Mouse (Mus musculus): ENCODE data around the gene Gm49369. TPM values are rescaled to one million over a fixed set of nuclear protein-coding genes. Genes with fewer than 3 reads are reported as not detected.
"Not testable (repeated sequence)": the region's sequence is repeated elsewhere in the genome, so short reads cannot be mapped to it uniquely, and the experiment has no call there.

Gene Gm49369
- polyA plus RNA-seq, 1 experiment from 2014 or later, result 0.78 TPM

- no peaks in the 10 kb centered on the region for H3K36me3 ChIP-seq (replicated peaks)
- WGBS (ENCODE audit: insufficient replicate concordance), result 58% methylated on average over 9 of the region's 9 CpGs
- peaks cover 72% of the 10 kb centered on the region for H3K4me1 ChIP-seq (replicated peaks)
- no peak overlapping the region for H3K9ac ChIP-seq
- H3K27ac ChIP-seq (replicated peaks), result peak overlapping the region; percentile 33; the same call in 1 of the 2 replicates
- ATAC-seq (ENCODE audit: insufficient read depth), result no peak
- no peak overlapping the region; the same call in 1 of the 2 replicates for H3K4me2 ChIP-seq
- no peak overlapping the region for H3K4me3 ChIP-seq (replicated peaks)
- H3K27me3 ChIP-seq, result no peaks in the 10 kb centered on the region
- H3K9me3 ChIP-seq (replicated peaks), result no peaks in the 10 kb centered on the region
These were observed 33.0 kb downstream of the Gm49369 start for GRCm38 (mm10) chr7:142349308-142349961.

GRCm38 (mm10) chr7:142347542-142347941 is 34.9 kb downstream of the Gm49369 start:
- Histone ChIP-seq H3K27me3 (no peaks in the 10 kb centered on the region), H3K27ac (replicated peaks) (peak overlapping the region; percentile 57; the same call in 1 of the 2 replicates), H3K4me3 (replicated peaks) (no peak overlapping the region), H3K9ac (no peak overlapping the region), H3K4me1 (replicated peaks) (peaks cover 53% of the 10 kb centered on the region), H3K9me3 (replicated peaks) (no peaks in the 10 kb centered on the region), H3K4me2 (no peak overlapping the region), H3K36me3 (replicated peaks) (no peaks in the 10 kb centered on the region)
- ATAC-seq (ENCODE audit: insufficient read depth), result peak; percentile 66; the same call in 1 of the 2 replicates
- WGBS (ENCODE audit: insufficient replicate concordance), result 26% methylated on average over 4 of the region's 4 CpGs

GRCm38 (mm10) chr7:142342247-142342640 is 40.2 kb downstream of the Gm49369 start:
- peak overlapping the region; percentile 29; the same call in 1 of the 2 replicates for H3K27ac ChIP-seq (replicated peaks)
- WGBS (ENCODE audit: insufficient replicate concordance), result 41% methylated on average over 3 of the region's 3 CpGs
- H3K4me1 ChIP-seq (replicated peaks), result peaks cover 31% of the 10 kb centered on the region
- no peaks in the 10 kb centered on the region for H3K36me3 ChIP-seq (replicated peaks)
- no peaks in the 10 kb centered on the region for H3K27me3 ChIP-seq
- no peak overlapping the region for H3K4me2 ChIP-seq
- ATAC-seq (ENCODE audit: insufficient read depth), result peak; percentile 10; the same call in 1 of the 2 replicates
- H3K9me3 ChIP-seq (replicated peaks), result no peaks in the 10 kb centered on the region
- no peak overlapping the region for H3K4me3 ChIP-seq (replicated peaks)
- H3K9ac ChIP-seq, result no peak overlapping the region

- H3K9ac ChIP-seq, result no peak overlapping the region
- whole genome bisulfite sequencing (ENCODE audit: insufficient replicate concordance), result 66% methylated on average over 10 of the region's 10 CpGs
- H3K27ac ChIP-seq (replicated peaks), result 0 out of 2 replicates have a peak overlapping the region, but pooled peaks have one; percentile 29
- no peaks in the 10 kb centered on the region for H3K9me3 ChIP-seq (replicated peaks)
- H3K4me3 ChIP-seq (replicated peaks), result no peak overlapping the region
- no peaks in the 10 kb centered on the region for H3K27me3 ChIP-seq
- no peaks in the 10 kb centered on the region for H3K36me3 ChIP-seq (replicated peaks)
- peaks cover 27% of the 10 kb centered on the region for H3K4me1 ChIP-seq (replicated peaks)
- no peak overlapping the region for H3K4me2 ChIP-seq
- ATAC-seq (ENCODE audit: insufficient read depth), result no peak
These were observed 40.8 kb downstream of the Gm49369 start for GRCm38 (mm10) chr7:142341564-142342246.

GRCm38 (mm10) chr7:142340269-142340970 is 42.0 kb downstream of the Gm49369 start:
- Histone ChIP-seq H3K9me3 (replicated peaks) (no peaks in the 10 kb centered on the region), H3K27me3 (peaks cover 3% of the 10 kb centered on the region; the same call in 1 of the 2 replicates), H3K36me3 (replicated peaks) (no peaks in the 10 kb centered on the region), H3K4me3 (replicated peaks) (no peak overlapping the region), H3K27ac (replicated peaks) (0 out of 2 replicates have a peak overlapping the region, but pooled peaks have one; percentile 29), H3K4me2 (no peak overlapping the region), H3K9ac (no peak overlapping the region), H3K4me1 (replicated peaks) (peaks cover 24% of the 10 kb centered on the region)
- 36% methylated on average over 10 of the region's 10 CpGs for WGBS (ENCODE audit: insufficient replicate concordance)
- peak; percentile 53; the same call in 1 of the 2 replicates for ATAC-seq (ENCODE audit: insufficient read depth)

- Histone ChIP-seq H3K9me3 (replicated peaks) (no peaks in the 10 kb centered on the region), H3K9ac (no peak overlapping the region), H3K4me3 (replicated peaks) (no peak overlapping the region), H3K27me3 (peaks cover 3% of the 10 kb centered on the region; the same call in 1 of the 2 replicates), H3K4me1 (replicated peaks) (peaks cover 33% of the 10 kb centered on the region), H3K36me3 (replicated peaks) (no peaks in the 10 kb centered on the region), H3K27ac (replicated peaks) (no peak overlapping the region), H3K4me2 (no peak overlapping the region)
- 83% methylated on average over 8 of the region's 8 CpGs for WGBS (ENCODE audit: insufficient replicate concordance)
- ATAC-seq (ENCODE audit: insufficient read depth), result no peak
These were observed 47.3 kb downstream of the Gm49369 start for GRCm38 (mm10) chr7:142335151-142335550.

- Histone ChIP-seq H3K9ac (no peak overlapping the region), H3K27me3 (peaks cover 3% of the 10 kb centered on the region; the same call in 1 of the 2 replicates), H3K4me3 (replicated peaks) (no peak overlapping the region), H3K4me1 (replicated peaks) (peaks cover 36% of the 10 kb centered on the region), H3K9me3 (replicated peaks) (no peaks in the 10 kb centered on the region), H3K36me3 (replicated peaks) (no peaks in the 10 kb centered on the region), H3K27ac (replicated peaks) (no peak overlapping the region), H3K4me2 (no peak overlapping the region)
- WGBS (ENCODE audit: insufficient replicate concordance), result under 1% methylated on average over 3 of the region's 3 CpGs
- peak; percentile 32 for ATAC-seq (ENCODE audit: insufficient read depth)
These were observed 48.2 kb downstream of the Gm49369 start for GRCm38 (mm10) chr7:142334246-142334645.

GRCm38 (mm10) chr7:142332741-142333140 is 49.7 kb downstream of the Gm49369 start:
- H3K9ac ChIP-seq; H3K4me2 ChIP-seq; ATAC-seq (ENCODE audit: insufficient read depth); H3K4me3 ChIP-seq (replicated peaks); H3K27ac ChIP-seq (replicated peaks); H3K9me3 ChIP-seq (replicated peaks); H3K27me3 ChIP-seq; H3K36me3 ChIP-seq (replicated peaks): not testable (repeated sequence)
- 88% methylated on average over 5 of the region's 9 CpGs for WGBS (ENCODE audit: insufficient replicate concordance)
- peaks cover 36% of the 10 kb centered on the region for H3K4me1 ChIP-seq (replicated peaks)

- H3K36me3 ChIP-seq (replicated peaks), result no peaks in the 10 kb centered on the region
- H3K9me3 ChIP-seq (replicated peaks), result no peaks in the 10 kb centered on the region
- no peak overlapping the region for H3K4me3 ChIP-seq (replicated peaks)
- peaks cover 36% of the 10 kb centered on the region for H3K4me1 ChIP-seq (replicated peaks)
- peak; percentile 67 for ATAC-seq (ENCODE audit: insufficient read depth)
- WGBS (ENCODE audit: insufficient replicate concordance), result 32% methylated on average over 4 of the region's 4 CpGs
- H3K9ac ChIP-seq, result no peak overlapping the region
- H3K4me2 ChIP-seq, result no peak overlapping the region
- peak overlapping the region; percentile 70 for H3K27ac ChIP-seq (replicated peaks)
- peaks cover 1% of the 10 kb centered on the region; the same call in 1 of the 2 replicates for H3K27me3 ChIP-seq
These were observed 51.2 kb downstream of the Gm49369 start for GRCm38 (mm10) chr7:142331281-142331680.

GRCm38 (mm10) chr7:142330271-142330724 is 52.2 kb downstream of the Gm49369 start:
- peak; percentile 75 for ATAC-seq (ENCODE audit: insufficient read depth)
- Histone ChIP-seq H3K9me3 (replicated peaks) (no peaks in the 10 kb centered on the region), H3K27ac (replicated peaks) (peak overlapping the region; percentile 70), H3K36me3 (replicated peaks) (no peaks in the 10 kb centered on the region), H3K4me2 (no peak overlapping the region), H3K9ac (no peak overlapping the region), H3K27me3 (no peaks in the 10 kb centered on the region), H3K4me1 (replicated peaks) (peaks cover 35% of the 10 kb centered on the region), H3K4me3 (replicated peaks) (no peak overlapping the region)
- 53% methylated on average over 9 of the region's 9 CpGs for WGBS (ENCODE audit: insufficient replicate concordance)

- ATAC-seq (ENCODE audit: insufficient read depth), result no peak
- Histone ChIP-seq H3K4me3 (replicated peaks) (no peak overlapping the region), H3K36me3 (replicated peaks) (no peaks in the 10 kb centered on the region), H3K9me3 (replicated peaks) (no peaks in the 10 kb centered on the region), H3K27me3 (no peaks in the 10 kb centered on the region), H3K27ac (replicated peaks) (no peak overlapping the region), H3K9ac (no peak overlapping the region), H3K4me2 (no peak overlapping the region), H3K4me1 (replicated peaks) (peaks cover 25% of the 10 kb centered on the region)
- 52% methylated on average over 3 of the region's 3 CpGs for WGBS (ENCODE audit: insufficient replicate concordance)
These were observed 54.0 kb downstream of the Gm49369 start for GRCm38 (mm10) chr7:142328507-142328906.

Measured in liver, embryonic 15.5 days (tissue).